Mouse (Mus musculus): ENCODE measurements around the gene Natd1. TPM values are rescaled to one million over a fixed set of nuclear protein-coding genes. Genes with fewer than 3 reads are reported as not detected.

Natd1 gene
- total RNA-seq (2021): 17.9 and 18.4 TPM in 2 replicates
- long read RNA-seq, experiment 1, full-length matches to known transcripts: 20 of 29 reads
- long read RNA-seq, experiment 1, partial matches to known transcripts: 0 of 29 reads
- long read RNA-seq, experiment 1, other reads (novel, unspliced or antisense): 9 of 29 reads
- long read RNA-seq, experiment 2, full-length matches to known transcripts: 16 of 20 reads
- long read RNA-seq, experiment 2, partial matches to known transcripts: 0 of 20 reads
- long read RNA-seq, experiment 2, other reads (novel, unspliced or antisense): 4 of 20 reads

- no peak for DNase-seq
Measured at GRCm38 (mm10) chr11:60914491-60914890, at the start of gene Natd1. TSS of gene Natd1 (minus strand) at chr11:60914750.

GRCm38 (mm10) chr11:60962709-60963108 lies 48.2 kb upstream of the Natd1 start:
- no peak for DNase-seq

- no peak for DNase-seq
Measured at GRCm38 (mm10) chr11:60961176-60961575, 46.6 kb upstream of the Natd1 start.

- DNase-seq: no peak
Measured at GRCm38 (mm10) chr11:60958948-60959347, 44.4 kb upstream of the Natd1 start.

- DNase-seq: no peak
Measured at GRCm38 (mm10) chr11:60955621-60956383, 41.3 kb upstream of the Natd1 start.

- DNase-seq: no peak
Measured at GRCm38 (mm10) chr11:60954255-60955104, 39.9 kb upstream of the Natd1 start.

- peak; percentile 95 for DNase-seq
Measured at GRCm38 (mm10) chr11:60953803-60954202, 39.3 kb upstream of the Natd1 start.

- no peak for DNase-seq
Measured at GRCm38 (mm10) chr11:60952986-60953385, 38.4 kb upstream of the Natd1 start.

GRCm38 (mm10) chr11:60952362-60952761 lies 37.8 kb upstream of the Natd1 start:
- no peak for DNase-seq

GRCm38 (mm10) chr11:60951896-60952295 lies 37.3 kb upstream of the Natd1 start:
- DNase-seq: no peak

- DNase-seq: no peak
Measured at GRCm38 (mm10) chr11:60945003-60945402, 30.5 kb upstream of the Natd1 start.

- no peak for DNase-seq
Measured at GRCm38 (mm10) chr11:60942263-60943015, 27.9 kb upstream of the Natd1 start.

- DNase-seq: no peak
Measured at GRCm38 (mm10) chr11:60941370-60941769, 26.8 kb upstream of the Natd1 start.

- DNase-seq: no peak
Measured at GRCm38 (mm10) chr11:60940501-60940900, 26.0 kb upstream of the Natd1 start.

- DNase-seq: no peak
Measured at GRCm38 (mm10) chr11:60939487-60939886, 24.9 kb upstream of the Natd1 start.

- DNase-seq: no peak
Measured at GRCm38 (mm10) chr11:60937611-60938010, 23.1 kb upstream of the Natd1 start.

- DNase-seq: no peak
Measured at GRCm38 (mm10) chr11:60935975-60936373, 21.4 kb upstream of the Natd1 start.

GRCm38 (mm10) chr11:60935326-60935974 lies 20.9 kb upstream of the Natd1 start:
- peak; percentile 90 for DNase-seq

GRCm38 (mm10) chr11:60934795-60935194 lies 20.2 kb upstream of the Natd1 start:
- no peak for DNase-seq

GRCm38 (mm10) chr11:60933178-60933930 lies 18.8 kb upstream of the Natd1 start:
- peak; percentile 80 for DNase-seq
